Mouse (Mus musculus): ENCODE data around the gene Hapln2. TPM values are rescaled to one million over a fixed set of nuclear protein-coding genes. Genes with fewer than 3 reads are reported as not detected.

Hapln2 gene
- 0.12 and 1.2 TPM in 2 replicates for polyA plus RNA-seq (2012; rRNA removed)

DNA sequence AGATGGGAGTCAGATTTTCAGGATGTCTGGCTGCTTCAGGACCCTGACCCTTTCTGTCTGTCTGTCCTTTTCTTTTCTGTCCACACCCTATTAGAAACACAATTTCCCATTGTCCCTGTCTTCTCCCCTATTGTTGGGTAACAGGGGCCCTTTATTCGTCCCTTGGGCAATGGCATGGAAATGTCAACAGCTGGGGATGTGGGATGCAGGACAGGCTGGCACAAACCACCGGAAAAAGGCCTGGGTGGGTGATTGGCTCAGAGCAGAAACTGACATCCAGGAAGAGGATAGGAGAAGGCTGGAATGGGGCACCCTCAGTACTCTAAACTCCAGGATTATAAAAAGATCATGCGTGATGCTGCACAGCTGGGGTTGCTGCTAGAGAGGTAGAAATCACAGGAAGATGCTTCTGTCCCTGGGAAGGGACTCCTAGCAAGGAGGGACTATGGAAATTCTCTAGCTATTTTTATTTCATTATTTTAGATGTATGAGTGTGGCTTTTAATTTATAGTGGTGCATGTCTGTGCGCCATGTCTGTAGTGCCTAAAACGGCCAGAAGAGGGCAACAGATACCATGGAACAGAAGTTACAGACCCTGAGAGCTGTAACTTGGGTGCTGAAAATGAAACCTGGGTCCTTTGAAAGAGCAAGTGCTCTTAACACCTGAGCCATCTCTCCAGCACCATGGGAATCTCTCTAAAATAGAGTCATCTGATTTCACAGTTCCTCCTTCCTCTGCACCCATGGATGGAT, at the start of gene Hapln2:
Gene Hapln2, minus strand, starts transcription at position 150 of the 753 bp plus-strand sequence.

DNA sequence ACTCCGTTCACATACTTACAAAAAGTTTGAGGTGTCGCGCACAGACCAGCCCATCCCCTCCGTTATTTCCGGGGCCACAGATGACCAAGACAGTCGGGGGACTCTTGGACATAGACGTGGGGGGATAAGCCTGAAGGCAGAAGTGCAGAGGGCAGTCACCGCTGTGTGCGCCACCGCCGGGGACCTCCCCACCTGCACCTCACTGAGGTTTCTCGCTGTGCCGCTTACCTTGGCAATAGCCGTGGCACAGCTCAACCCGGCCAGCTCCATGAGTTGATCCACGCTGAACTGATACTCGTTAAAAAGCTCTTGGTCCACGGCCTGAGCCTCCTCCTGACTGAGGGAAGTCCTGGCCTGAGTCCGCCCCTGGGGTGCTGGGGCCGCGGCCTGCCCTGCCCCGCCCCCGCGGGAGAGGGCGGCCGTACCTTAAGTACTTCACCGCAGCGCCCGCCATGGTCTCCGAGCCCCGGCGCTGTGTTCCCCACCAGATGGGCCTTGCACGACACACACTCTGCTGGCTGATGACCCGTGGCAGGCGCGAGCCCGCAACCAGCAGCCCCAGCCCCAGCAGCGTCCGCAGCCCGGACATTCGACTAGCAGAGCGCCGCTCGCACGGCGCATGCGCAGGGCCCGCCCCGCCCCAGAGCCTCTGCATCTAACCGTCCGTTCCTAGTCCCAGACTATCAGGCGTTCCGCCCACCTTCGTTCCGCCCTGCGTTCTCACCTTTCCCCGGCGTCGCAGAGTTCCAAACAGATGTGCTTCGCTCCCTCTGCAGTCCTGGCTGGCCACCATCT, 30.7 kb upstream of the Hapln2 start, which contains the start of gene Naxe:
Gene Naxe, minus strand, starts transcription at position 594 of the 795 bp plus-strand sequence.

GRCm38 (mm10) chr3:88042661-88043421, 15.5 kb upstream of the Hapln2 start, which contains the start of gene Gpatch4:
Gene Gpatch4, plus strand, starts transcription at chr3:88043108.

GRCm38 (mm10) chr3:88000181-88000580, 27.2 kb downstream of the Hapln2 start, which contains the start of gene Bcan:
Gene Bcan, minus strand, starts transcription at chr3:88000230.

Other genes starting within 250 kb of the Hapln2 start
- gene Ntrk1, start 232.4 kb downstream of the Hapln2 start, polyA plus RNA-seq (2012; rRNA removed), result 4.4 and 5.1 TPM in 2 replicates
- 0.51 and 0.78 TPM in 2 replicates for gene Insrr, start 230.6 kb downstream of the Hapln2 start, polyA plus RNA-seq (2012; rRNA removed)
- 123 and 134 TPM in 2 replicates for gene Pear1, start 203.3 kb downstream of the Hapln2 start, polyA plus RNA-seq (2012; rRNA removed)
- gene Sh2d2a, start 180.8 kb downstream of the Hapln2 start, polyA plus RNA-seq (2012; rRNA removed), result 0.92 and 1.1 TPM in 2 replicates
- gene Prcc, start 142.0 kb downstream of the Hapln2 start, polyA plus RNA-seq (2012; rRNA removed), result 37.4 and 39.5 TPM in 2 replicates
- gene Hdgf, start 121.3 kb downstream of the Hapln2 start, polyA plus RNA-seq (2012; rRNA removed), result 75.4 and 79.0 TPM in 2 replicates
- gene Mrpl24, start 108.1 kb downstream of the Hapln2 start, polyA plus RNA-seq (2012; rRNA removed), result 17.9 and 22.9 TPM in 2 replicates
- 17.2 and 19.6 TPM in 2 replicates for gene Isg20l2, start 97.3 kb downstream of the Hapln2 start, polyA plus RNA-seq (2012; rRNA removed)
- 54.9 and 58.7 TPM in 2 replicates for gene Rrnad1, start 96.9 kb downstream of the Hapln2 start, polyA plus RNA-seq (2012; rRNA removed)
- gene Crabp2, start 78.9 kb downstream of the Hapln2 start, polyA plus RNA-seq (2012; rRNA removed), result 12.1 and 24.3 TPM in 2 replicates
- gene Nes, start 56.5 kb downstream of the Hapln2 start, polyA plus RNA-seq (2012; rRNA removed), result 6.6 and 11.3 TPM in 2 replicates
- 41.0 and 47.3 TPM in 2 replicates for gene Bcan, start 27.4 kb downstream of the Hapln2 start, polyA plus RNA-seq (2012; rRNA removed)
- 9.4 and 11.5 TPM in 2 replicates for gene Gpatch4, start 15.5 kb upstream of the Hapln2 start, polyA plus RNA-seq (2012; rRNA removed)
- gene Naxe, start 30.9 kb upstream of the Hapln2 start, polyA plus RNA-seq (2012; rRNA removed), result 72.2 and 92.5 TPM in 2 replicates
- gene Ttc24, start 50.7 kb upstream of the Hapln2 start, polyA plus RNA-seq (2012; rRNA removed), result not detected in 2 replicates
- gene Iqgap3, start 54.4 kb upstream of the Hapln2 start, polyA plus RNA-seq (2012; rRNA removed), result 13.1 and 15.0 TPM in 2 replicates
- gene Mef2d, start 114.8 kb upstream of the Hapln2 start, polyA plus RNA-seq (2012; rRNA removed), result 96.5 and 141 TPM in 2 replicates
- 2.0 TPM in 2 replicates for gene Rhbg, start 227.1 kb upstream of the Hapln2 start, polyA plus RNA-seq (2012; rRNA removed)